Mouse (Mus musculus): ENCODE results near the gene Zfp609. TPM values are rescaled to one million over a fixed set of nuclear protein-coding genes. Genes with fewer than 3 reads are reported as not detected.

Zfp609 gene
- 10 to 100 TPM; 25.1 to 31.1 TPM for total RNA-seq (2021)
- long read RNA-seq, experiment 1, partial matches to known transcripts, result 4 of 5 reads
- long read RNA-seq, experiment 1, other reads (novel, unspliced or antisense), result 1 of 5 reads
- long read RNA-seq, experiment 2, partial matches to known transcripts, result 1 of 2 reads
- long read RNA-seq, experiment 2, other reads (novel, unspliced or antisense), result 1 of 2 reads

GRCm38 (mm10) chr9:65827344-65828015 lies at the start of gene Zfp609:
Gene Zfp609 (minus strand): TSS chr9:65827564.
- DNase-seq, result peak; percentile 95

DNA sequence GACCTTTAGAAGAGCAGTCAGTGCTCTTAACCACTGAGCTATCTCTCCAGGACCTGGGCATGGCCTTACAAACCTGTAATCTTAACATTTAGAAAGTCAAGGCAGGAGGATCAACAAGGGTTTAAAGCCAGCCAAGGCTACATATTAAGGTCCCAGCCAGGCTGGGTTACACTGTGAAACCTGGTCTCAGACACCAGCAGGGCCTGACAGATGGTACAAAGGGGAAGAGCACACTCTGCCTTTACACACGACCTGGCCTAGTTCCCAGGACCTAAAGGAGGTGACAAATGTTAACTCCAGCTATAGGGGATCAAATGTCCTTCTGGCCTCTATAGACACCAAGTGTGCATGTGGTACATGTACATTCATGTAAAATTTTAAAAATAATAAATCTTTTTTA lies 32.3 kb upstream of the Zfp609 start:
- no peak for DNase-seq

DNA sequence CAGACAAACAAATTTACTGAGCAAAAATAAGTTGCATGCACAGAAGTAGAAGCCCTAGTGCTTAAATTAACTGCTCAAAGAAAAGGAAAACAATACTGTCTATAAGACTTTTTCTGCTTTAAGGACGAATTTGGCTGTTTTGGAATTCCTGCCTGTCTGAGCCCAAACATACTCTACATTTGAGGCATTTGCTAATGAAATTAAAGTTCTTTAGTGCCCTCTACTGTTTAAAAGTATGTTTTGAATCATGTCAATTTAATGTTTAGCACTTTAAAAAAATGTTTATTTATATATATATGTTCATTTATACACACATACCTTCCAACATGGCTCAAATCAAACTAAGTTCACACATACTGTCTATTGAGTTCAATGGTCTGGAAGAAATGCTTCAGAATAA lies 22.8 kb upstream of the Zfp609 start:
- DNase-seq, result no peak

GRCm38 (mm10) chr9:65848154-65848553 lies 20.8 kb upstream of the Zfp609 start:
- DNase-seq, result no peak

DNA sequence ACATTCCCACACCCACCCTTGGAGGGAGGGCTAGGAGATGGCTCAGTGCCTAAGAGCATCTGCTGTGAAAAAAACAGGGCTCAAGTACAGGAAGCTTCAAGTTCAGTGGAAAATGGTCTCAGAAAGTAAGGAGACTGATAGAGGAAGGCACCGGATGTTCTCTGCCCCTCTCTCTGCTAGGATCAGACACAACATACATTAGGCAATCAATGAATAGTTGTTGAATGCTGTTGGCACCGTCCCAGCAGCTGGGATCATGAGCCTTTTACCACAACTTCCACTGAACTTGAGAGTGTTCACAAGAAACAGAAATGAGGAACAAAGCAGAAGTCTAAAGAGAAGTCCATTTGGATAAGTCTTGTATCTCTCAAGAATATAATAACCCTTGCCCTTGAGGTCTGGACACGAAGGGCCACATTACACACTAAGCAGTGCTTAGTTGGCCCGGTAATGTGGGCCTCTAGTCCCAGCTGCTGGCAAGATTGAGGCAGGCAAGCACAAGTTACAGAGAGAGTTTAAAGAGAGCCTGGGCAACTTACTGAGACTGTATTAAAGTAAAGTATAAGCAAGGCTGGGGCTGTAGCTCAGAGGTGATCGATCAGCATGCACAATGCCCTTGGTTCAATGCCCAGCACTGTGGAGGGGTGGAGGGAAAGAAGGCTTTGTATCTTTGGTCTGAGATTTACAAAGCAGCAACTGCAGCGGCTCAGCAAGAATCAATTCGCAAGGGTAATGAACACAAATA lies 17.2 kb upstream of the Zfp609 start:
- peak; percentile 14 to 43 for DNase-seq

DNA sequence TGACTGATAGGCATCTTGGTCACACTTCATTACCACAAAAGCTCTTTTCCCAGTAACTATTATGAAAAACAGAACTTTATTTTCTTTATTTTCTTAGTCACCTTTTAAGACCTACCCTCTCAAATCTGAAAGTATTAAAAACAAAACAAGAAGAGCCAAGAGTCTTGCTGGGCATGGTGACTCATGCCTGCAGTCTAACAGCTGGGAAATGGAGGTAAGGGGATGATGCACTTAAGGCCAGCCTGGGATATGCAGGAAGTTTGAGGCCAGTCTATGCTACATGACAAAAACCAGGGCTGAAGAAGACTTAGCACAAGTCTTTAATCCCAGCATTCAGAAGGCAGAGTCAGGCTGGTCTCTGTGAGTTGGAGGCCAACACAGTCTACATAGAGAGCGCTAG lies 12.5 kb upstream of the Zfp609 start:
- DNase-seq, result no peak

GRCm38 (mm10) chr9:65836916-65837315 lies 9.6 kb upstream of the Zfp609 start:
- DNase-seq, result no peak

GRCm38 (mm10) chr9:65834628-65835354 lies 7.4 kb upstream of the Zfp609 start:
- DNase-seq, result no peak

GRCm38 (mm10) chr9:65833640-65834039 lies 6.3 kb upstream of the Zfp609 start:
- no peak for DNase-seq

- no peak for DNase-seq
Observed at GRCm38 (mm10) chr9:65833230-65833629, 5.9 kb upstream of the Zfp609 start.

GRCm38 (mm10) chr9:65832041-65832440 lies 4.7 kb upstream of the Zfp609 start:
- no peak for DNase-seq

GRCm38 (mm10) chr9:65831164-65831563 lies 3.8 kb upstream of the Zfp609 start:
- no peak for DNase-seq

- no peak for DNase-seq
Observed at GRCm38 (mm10) chr9:65830255-65830654, 2.9 kb upstream of the Zfp609 start.

DNA sequence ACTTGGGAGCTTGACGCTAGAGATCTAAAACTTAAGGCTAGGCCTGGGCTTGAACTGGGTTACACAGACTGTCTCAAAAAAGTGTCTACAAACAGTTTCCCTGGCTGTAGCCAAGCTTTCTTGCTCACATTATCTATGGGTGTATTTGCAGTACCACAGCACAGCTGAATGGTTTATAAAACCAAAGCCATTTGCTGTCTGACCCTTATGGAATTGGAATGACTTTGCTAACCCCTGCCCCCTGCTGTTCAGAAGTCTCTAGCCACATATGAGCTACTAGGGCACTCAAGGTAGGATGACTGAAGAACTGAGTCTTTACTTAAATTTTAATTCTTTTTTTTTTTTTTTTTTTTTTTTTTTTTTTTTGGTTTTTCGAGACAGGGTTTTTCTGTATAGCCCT lies 2.0 kb upstream of the Zfp609 start:
- peak; percentile 61 to 75 for DNase-seq

GRCm38 (mm10) chr9:65828511-65828910 lies 1.1 kb upstream of the Zfp609 start:
- DNase-seq, result no peak

DNA sequence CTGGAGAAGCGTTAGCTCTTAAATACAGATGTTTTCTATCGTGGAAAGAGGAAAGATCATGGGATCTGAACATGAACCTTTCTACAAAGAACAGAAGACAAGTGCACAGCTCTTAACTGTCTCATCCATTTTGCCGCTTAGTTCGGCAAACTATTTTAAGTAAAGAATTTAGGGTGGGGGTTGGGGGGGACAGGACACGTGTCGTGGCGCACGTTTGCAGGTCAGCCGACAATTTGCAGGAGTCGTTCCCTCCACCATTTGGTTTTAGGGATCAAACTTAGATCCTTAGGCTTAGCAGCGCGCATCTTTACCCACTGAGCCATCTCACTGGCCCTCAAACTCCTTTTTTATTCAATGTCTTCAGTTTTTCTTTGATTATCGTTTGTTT lies 646 bp upstream of the Zfp609 start:
- no peak for DNase-seq

GRCm38 (mm10) chr9:65826588-65827343 lies 598 bp downstream of the Zfp609 start:
- DNase-seq, result peak; percentile 40 to 48

DNA sequence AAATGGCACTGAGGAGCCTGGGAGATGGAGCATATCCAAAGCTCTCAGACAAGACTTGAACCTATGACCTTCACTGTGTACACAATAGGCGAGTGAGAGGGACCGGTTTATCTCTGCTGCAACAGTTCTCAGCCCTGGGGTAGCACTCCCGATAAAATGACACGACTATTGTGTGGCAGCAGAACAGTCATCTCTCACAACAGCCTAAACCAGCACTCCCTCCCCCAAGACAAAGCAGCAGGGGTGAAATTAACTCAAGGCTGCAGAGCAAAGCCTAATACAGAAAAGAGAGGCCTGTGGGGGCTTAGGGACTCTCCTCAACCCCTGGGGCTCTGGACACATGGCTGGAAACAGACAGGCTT lies 1.2 kb downstream of the Zfp609 start:
- DNase-seq, result no peak

DNA sequence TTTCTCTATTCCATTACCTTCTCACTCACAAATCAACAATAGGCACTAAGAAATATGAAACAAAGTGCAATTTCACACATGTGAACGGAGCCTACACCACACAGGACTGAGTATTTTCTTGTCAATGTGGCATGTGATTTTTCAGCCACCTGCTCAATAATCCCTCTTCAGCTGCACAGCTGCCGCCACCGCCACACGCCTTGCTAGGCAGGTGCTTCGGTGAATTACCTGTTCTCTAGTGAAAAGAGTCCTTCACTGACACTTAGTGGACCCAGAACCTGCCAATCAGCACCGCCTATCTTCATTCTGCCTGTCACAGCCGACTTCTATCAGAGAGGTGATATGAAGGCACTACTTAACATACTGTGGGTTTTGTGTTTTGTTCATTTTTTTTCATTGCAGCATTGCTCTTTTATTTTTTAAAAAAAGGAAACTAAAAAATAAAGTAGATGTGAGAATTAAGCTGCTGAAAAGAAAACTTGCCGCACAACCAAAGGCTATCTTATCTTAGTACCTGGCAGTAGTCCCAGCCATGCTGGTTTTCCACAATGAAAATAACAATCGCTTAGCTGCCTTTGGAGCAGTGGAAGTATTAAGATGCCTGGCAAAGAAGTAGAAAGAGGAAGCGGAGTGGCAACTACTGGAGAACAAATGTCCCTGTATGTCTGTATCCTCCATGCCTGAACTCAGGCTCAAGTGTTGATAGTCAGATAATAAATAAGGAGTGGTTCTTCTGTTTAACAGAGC lies 3.5 kb downstream of the Zfp609 start:
- no peak for DNase-seq

GRCm38 (mm10) chr9:65822011-65822410 lies 5.4 kb downstream of the Zfp609 start:
- DNase-seq, result no peak

GRCm38 (mm10) chr9:65820301-65820700 lies 7.1 kb downstream of the Zfp609 start:
- DNase-seq, result no peak

All from adrenal gland, postnatal 36 days (tissue).